Mouse (Mus musculus): ENCODE data around the gene Trim52. TPM values are rescaled to one million over a fixed set of nuclear protein-coding genes. Genes with fewer than 3 reads are reported as not detected.

Trim52 gene
- polyA plus RNA-seq (2012; rRNA removed) = not detected in 2 replicates

GRCm38 (mm10) chr14:106105980-106106379 is at the start of gene Trim52:
Gene Trim52, plus strand, starts transcription at chr14:106106198.
- H3K36me3 ChIP-seq (ENCODE audit: control insufficient read depth, insufficient read depth, low read length) = no peaks in the 10 kb centered on the region
- 97% methylated on average over 21 of the region's 21 CpGs for WGBS
- no peak for TF ChIP-seq CTCF (IDR thresholded peaks at IDR 0.05; ENCODE audit: borderline replicate concordance, control insufficient read depth, extremely low read depth, insufficient read depth, low read length, poor library complexity)
- TF ChIP-seq POLR2A (IDR thresholded peaks at IDR 0.05; ENCODE audit: control insufficient read depth, extremely low read depth, insufficient read depth, low read length, poor library complexity) = no peak
- H3K4me3 ChIP-seq (ENCODE audit: control insufficient read depth, insufficient read depth, low read length) = no peak within 1 kb of the TSS
- no peak for DNase-seq
- no peak within 1 kb of the TSS for H3K27ac ChIP-seq (ENCODE audit: control insufficient read depth, insufficient read depth, low read length)
- H3K27me3 ChIP-seq (ENCODE audit: control insufficient read depth, insufficient read depth, low read length) = no peaks in the 10 kb centered on the region
- H3K4me1 ChIP-seq (replicated peaks; ENCODE audit: control insufficient read depth, insufficient read depth, low read length) = no peaks in the 10 kb centered on the region

- Histone ChIP-seq H3K36me3 (ENCODE audit: control insufficient read depth, insufficient read depth, low read length) (no peaks in the 10 kb centered on the region), H3K4me3 (ENCODE audit: control insufficient read depth, insufficient read depth, low read length) (no peak overlapping the region), H3K27me3 (ENCODE audit: control insufficient read depth, insufficient read depth, low read length) (no peaks in the 10 kb centered on the region), H3K27ac (ENCODE audit: control insufficient read depth, insufficient read depth, low read length) (no peak overlapping the region), H3K4me1 (replicated peaks; ENCODE audit: control insufficient read depth, insufficient read depth, low read length) (no peaks in the 10 kb centered on the region)
- 92% methylated on average over 1 of the region's 1 CpGs for whole genome bisulfite sequencing
- TF ChIP-seq POLR2A (IDR thresholded peaks at IDR 0.05; ENCODE audit: control insufficient read depth, extremely low read depth, insufficient read depth, low read length, poor library complexity) (no peak), CTCF (IDR thresholded peaks at IDR 0.05; ENCODE audit: borderline replicate concordance, control insufficient read depth, extremely low read depth, insufficient read depth, low read length, poor library complexity) (no peak)
- no peak for DNase-seq
Observed at GRCm38 (mm10) chr14:106072608-106073007, 33.4 kb upstream of the Trim52 start.

- Histone ChIP-seq H3K4me3 (ENCODE audit: control insufficient read depth, insufficient read depth, low read length) (no peak overlapping the region), H3K27ac (ENCODE audit: control insufficient read depth, insufficient read depth, low read length) (no peak overlapping the region), H3K4me1 (replicated peaks; ENCODE audit: control insufficient read depth, insufficient read depth, low read length) (no peaks in the 10 kb centered on the region), H3K36me3 (ENCODE audit: control insufficient read depth, insufficient read depth, low read length) (no peaks in the 10 kb centered on the region), H3K27me3 (ENCODE audit: control insufficient read depth, insufficient read depth, low read length) (no peaks in the 10 kb centered on the region)
- TF ChIP-seq CTCF (IDR thresholded peaks at IDR 0.05; ENCODE audit: borderline replicate concordance, control insufficient read depth, extremely low read depth, insufficient read depth, low read length, poor library complexity) (no peak), POLR2A (IDR thresholded peaks at IDR 0.05; ENCODE audit: control insufficient read depth, extremely low read depth, insufficient read depth, low read length, poor library complexity) (no peak)
- no peak for DNase-seq
- WGBS = 91% methylated on average over 3 of the region's 3 CpGs
Observed at GRCm38 (mm10) chr14:106075181-106076064, 30.6 kb upstream of the Trim52 start.

GRCm38 (mm10) chr14:106088480-106089037 is 17.4 kb upstream of the Trim52 start:
- WGBS = 70% methylated on average over 13 of the region's 13 CpGs
- no peak for TF ChIP-seq CTCF (IDR thresholded peaks at IDR 0.05; ENCODE audit: borderline replicate concordance, control insufficient read depth, extremely low read depth, insufficient read depth, low read length, poor library complexity)
- TF ChIP-seq POLR2A (IDR thresholded peaks at IDR 0.05; ENCODE audit: control insufficient read depth, extremely low read depth, insufficient read depth, low read length, poor library complexity) = no peak

GRCm38 (mm10) chr14:106096816-106097215 is 9.2 kb upstream of the Trim52 start:
- Histone ChIP-seq H3K36me3 (ENCODE audit: control insufficient read depth, insufficient read depth, low read length) (no peaks in the 10 kb centered on the region), H3K27ac (ENCODE audit: control insufficient read depth, insufficient read depth, low read length) (no peak overlapping the region), H3K27me3 (ENCODE audit: control insufficient read depth, insufficient read depth, low read length) (no peaks in the 10 kb centered on the region), H3K4me1 (replicated peaks; ENCODE audit: control insufficient read depth, insufficient read depth, low read length) (no peaks in the 10 kb centered on the region), H3K4me3 (ENCODE audit: control insufficient read depth, insufficient read depth, low read length) (no peak overlapping the region)
- no peak for DNase-seq
- WGBS = 97% methylated on average over 4 of the region's 4 CpGs
- no peak for TF ChIP-seq POLR2A (IDR thresholded peaks at IDR 0.05; ENCODE audit: control insufficient read depth, extremely low read depth, insufficient read depth, low read length, poor library complexity)
- no peak for TF ChIP-seq CTCF (IDR thresholded peaks at IDR 0.05; ENCODE audit: borderline replicate concordance, control insufficient read depth, extremely low read depth, insufficient read depth, low read length, poor library complexity)

More at GRCm38 (mm10) chr14:106088480-106089037, 17.4 kb upstream of the Trim52 start:
- Histone ChIP-seq H3K27ac (ENCODE audit: control insufficient read depth, insufficient read depth, low read length) (no peak overlapping the region), H3K4me3 (ENCODE audit: control insufficient read depth, insufficient read depth, low read length) (no peak overlapping the region), H3K36me3 (ENCODE audit: control insufficient read depth, insufficient read depth, low read length) (no peaks in the 10 kb centered on the region), H3K27me3 (ENCODE audit: control insufficient read depth, insufficient read depth, low read length) (no peaks in the 10 kb centered on the region), H3K4me1 (replicated peaks; ENCODE audit: control insufficient read depth, insufficient read depth, low read length) (no peaks in the 10 kb centered on the region)
- no peak for DNase-seq

GRCm38 (mm10) chr14:106100858-106101257 is 5.1 kb upstream of the Trim52 start:
- WGBS = 96% methylated on average over 14 of the region's 14 CpGs
- no peaks in the 10 kb centered on the region for H3K36me3 ChIP-seq (ENCODE audit: control insufficient read depth, insufficient read depth, low read length)
- TF ChIP-seq CTCF (IDR thresholded peaks at IDR 0.05; ENCODE audit: borderline replicate concordance, control insufficient read depth, extremely low read depth, insufficient read depth, low read length, poor library complexity) (no peak), POLR2A (IDR thresholded peaks at IDR 0.05; ENCODE audit: control insufficient read depth, extremely low read depth, insufficient read depth, low read length, poor library complexity) (no peak)
- no peaks in the 10 kb centered on the region for H3K4me1 ChIP-seq (replicated peaks; ENCODE audit: control insufficient read depth, insufficient read depth, low read length)
- H3K27me3 ChIP-seq (ENCODE audit: control insufficient read depth, insufficient read depth, low read length) = no peaks in the 10 kb centered on the region
- no peak overlapping the region for H3K4me3 ChIP-seq (ENCODE audit: control insufficient read depth, insufficient read depth, low read length)
- DNase-seq = no peak
- no peak overlapping the region for H3K27ac ChIP-seq (ENCODE audit: control insufficient read depth, insufficient read depth, low read length)
